Mouse (Mus musculus) left cerebral cortex, adult 2 months (tissue): ENCODE measurements around the gene Tspo2. TPM values are rescaled to one million over a fixed set of nuclear protein-coding genes. Genes with fewer than 3 reads are reported as not detected.

Experiments
- DNase-seq, 2 experiments: peaks; one replicate each; pipeline ENCODE4 v3.0.0; 2021 to 2022; ENCODE audit warnings: low spot score in 2 of 2, mixed read lengths in 1 of 2; ENCODE audit errors: extremely low spot score in 1 of 2
- H3K27ac ChIP-seq: fragments of 200-600 bp; 2 replicates; pipeline ENCODE4 v1.8.1; 2022
- H3K4me3 ChIP-seq: fragments of 200-600 bp; 2 replicates; pipeline ENCODE4 v1.8.1; 2022
- CTCF ChIP-seq: fragments of 200-600 bp; IDR thresholded peaks from 2 replicates; pipeline ENCODE4 v1.8.1; 2022; ENCODE audit warnings: antibody characterized with exemption, mild to moderate bottlenecking, moderate library complexity
- intact Hi-C: fragments of 180-260 bp; cut with DNase I; formaldehyde crosslinking; loops from one replicate; pipeline ENCODE4 v1.15.1; 2025
- total RNA-seq, 2 experiments: library from RNA; stranded (reverse); gene quantifications; 2 replicates each; pipeline ENCODE4 v1.2.3; 2021

Gene Tspo2
- total RNA-seq, 2 experiments from 2014 or later: not detected

DNA sequence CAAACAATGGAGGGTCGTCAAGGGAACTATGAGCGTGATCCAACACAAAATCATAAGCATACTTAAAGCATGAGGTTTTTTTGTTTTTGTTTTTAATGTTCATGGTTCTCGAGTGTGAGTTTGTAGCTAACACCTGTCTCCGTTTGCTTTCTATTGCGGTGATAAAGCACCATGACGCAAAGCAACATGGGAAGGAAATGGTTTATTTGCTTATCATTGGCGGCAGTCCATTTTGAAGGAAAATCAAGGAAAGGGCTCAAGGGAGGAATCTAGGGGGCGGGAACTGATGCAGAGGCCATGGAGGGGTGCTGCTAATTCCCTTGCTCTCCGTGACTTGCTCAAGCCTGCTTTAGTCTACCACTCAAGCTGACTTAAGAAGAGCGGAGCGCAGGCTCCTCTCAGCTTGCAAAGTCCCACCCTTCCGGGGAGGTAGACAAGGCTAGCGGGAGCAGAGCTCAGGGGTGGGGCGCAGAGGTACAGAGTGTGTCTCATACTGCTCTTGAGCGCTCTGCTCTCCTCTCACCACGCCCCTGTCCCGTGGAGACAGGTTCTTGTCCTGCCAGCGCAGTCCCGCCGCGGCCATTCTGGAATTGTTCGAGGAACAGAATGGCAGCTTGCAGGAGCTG lies 15.6 kb upstream of the Tspo2 start:
- no peak for TF ChIP-seq CTCF
- intact Hi-C loops: loop anchor here (1.0 to 5.0 kb wide), 4 partner anchors 135 to 935 kb away; partner anchors contain the start of gene Lrfn2
- DNase-seq: no peak
- no peak overlapping the region for H3K4me3 ChIP-seq
- no peak overlapping the region for H3K27ac ChIP-seq

DNA sequence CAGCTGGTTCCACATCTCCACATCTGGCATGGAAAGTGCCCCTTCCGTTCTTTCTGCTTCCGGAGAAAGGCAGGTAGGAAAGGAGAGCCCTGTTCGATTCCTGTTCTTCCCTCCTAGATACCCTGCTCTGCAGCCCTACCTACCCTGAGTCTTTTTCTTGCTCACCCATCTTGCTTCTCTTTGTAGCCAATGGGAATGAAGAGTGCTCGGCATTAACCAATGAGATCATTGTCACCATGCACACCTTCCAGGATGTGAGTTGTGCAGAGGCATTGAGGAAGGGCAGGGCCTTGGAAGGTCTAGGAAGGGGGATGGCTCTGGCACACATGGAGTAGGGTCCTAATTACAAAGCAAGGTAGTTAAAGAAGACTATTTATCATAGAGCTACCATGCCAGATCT lies 12.1 kb upstream of the Tspo2 start:
- no peak overlapping the region for H3K27ac ChIP-seq
- no peak for DNase-seq
- intact Hi-C loops: no loop called here
- no peak overlapping the region for H3K4me3 ChIP-seq
- TF ChIP-seq CTCF: no peak

DNA sequence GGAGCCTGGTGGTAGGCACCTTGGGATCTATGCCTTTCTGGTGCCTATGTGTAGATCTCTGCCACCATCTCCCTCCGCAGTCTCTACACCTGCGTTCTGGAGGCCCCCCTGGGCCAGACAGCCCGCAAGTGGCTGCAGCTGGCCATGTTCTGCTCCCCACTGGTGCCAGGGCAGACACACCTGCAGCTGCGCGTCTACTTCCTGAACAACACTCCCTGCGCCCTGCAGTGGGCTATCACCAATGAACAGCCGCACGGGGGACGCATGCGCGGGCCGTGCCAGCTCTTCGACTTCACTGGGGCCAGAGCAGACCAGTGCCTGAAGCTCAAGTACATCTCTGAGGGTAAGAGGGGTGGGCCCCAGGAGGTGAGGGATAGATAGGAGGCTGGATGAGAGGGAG lies 10.8 kb upstream of the Tspo2 start:
- H3K4me3 ChIP-seq: no peak overlapping the region
- no peak overlapping the region for H3K27ac ChIP-seq
- DNase-seq: no peak
- TF ChIP-seq CTCF: no peak
- intact Hi-C loops: no loop called here

DNA sequence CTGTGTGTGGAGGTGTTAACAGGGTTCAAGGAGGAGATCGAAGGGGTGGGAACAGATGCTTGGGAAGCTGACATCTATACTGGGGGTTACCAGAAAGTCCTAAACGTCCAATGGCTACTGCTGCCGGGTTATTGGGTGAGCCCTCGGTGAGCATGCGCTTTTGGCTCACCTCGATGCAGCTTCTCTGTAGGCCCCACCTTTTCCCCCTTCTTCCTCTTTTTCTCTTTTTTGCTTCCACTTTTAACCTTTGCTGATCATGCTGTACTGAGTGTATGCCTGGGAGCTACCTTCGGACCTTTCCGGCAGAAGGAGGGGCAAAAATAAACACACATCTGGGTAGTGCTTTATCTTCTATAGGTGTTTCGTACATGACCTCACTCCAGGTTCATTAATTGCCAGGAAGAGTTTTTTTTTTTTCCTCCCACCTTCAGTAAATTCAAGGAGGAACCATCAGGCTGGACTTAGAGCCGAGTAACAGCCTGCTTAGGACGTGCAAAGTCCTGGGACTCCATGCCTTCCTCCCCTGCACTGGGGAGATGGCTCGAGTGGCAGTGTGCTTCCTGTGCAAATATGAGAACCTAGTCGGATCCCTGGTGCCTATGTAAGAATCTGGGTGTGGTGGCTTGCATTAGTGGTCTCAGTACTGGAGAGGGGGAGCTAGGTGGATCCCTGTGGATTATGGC lies 6.8 kb upstream of the Tspo2 start:
- TF ChIP-seq CTCF: no peak
- no peak for DNase-seq
- intact Hi-C loops: no loop called here
- H3K4me3 ChIP-seq: no peak overlapping the region
- no peak overlapping the region for H3K27ac ChIP-seq

DNA sequence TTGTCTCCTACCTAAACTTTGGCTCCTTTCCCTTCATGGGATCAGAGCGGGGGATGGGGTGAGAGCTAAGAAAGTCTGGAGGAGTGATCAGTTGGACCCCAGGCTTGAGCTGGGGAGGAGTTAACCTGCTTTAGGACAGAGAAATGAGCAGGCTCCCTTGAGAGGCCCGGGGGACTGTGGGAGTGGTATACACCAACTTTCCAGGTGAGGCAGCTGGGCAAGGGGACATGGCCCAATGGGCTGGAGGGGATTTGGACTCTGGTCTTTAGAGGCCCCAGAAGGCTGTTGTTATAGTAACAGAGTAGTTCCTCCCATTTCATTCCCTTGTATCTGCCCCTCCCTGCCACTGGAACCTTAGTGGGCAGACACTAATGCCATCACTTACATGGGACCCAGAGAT lies 4.6 kb upstream of the Tspo2 start:
- no peak for TF ChIP-seq CTCF
- Histone ChIP-seq H3K27ac (no peak overlapping the region), H3K4me3 (no peak overlapping the region)
- DNase-seq: no peak
- intact Hi-C loops: no loop called here

DNA sequence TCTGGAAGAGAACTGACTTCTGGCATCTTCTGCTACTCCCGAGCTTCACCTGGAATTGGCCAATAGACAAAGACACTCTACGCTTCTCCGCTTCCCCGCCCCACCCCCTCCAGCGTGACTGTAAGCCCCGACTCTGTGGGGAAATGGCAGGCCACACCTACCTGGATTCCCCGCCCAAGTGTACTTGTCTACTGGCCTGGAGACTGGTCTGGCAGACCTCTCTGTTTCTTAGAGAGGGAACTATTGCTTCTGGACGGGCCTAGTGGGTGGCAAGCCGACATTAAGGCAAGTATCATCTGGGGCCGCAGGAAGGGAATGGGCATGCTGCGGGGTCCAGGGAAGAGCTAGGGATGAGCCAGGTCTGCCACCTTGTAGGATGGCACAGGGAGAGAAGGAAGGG lies 3.4 kb upstream of the Tspo2 start, which contains the start of gene Unc5cl:
Gene Unc5cl, plus strand, starts transcription at position 214 of the 400 bp plus-strand sequence.
- no peak for DNase-seq
- no peak for TF ChIP-seq CTCF
- H3K27ac ChIP-seq: no peak within 1 kb of the TSS
- no peak within 1 kb of the TSS for H3K4me3 ChIP-seq
- intact Hi-C loops: no loop called here

DNA sequence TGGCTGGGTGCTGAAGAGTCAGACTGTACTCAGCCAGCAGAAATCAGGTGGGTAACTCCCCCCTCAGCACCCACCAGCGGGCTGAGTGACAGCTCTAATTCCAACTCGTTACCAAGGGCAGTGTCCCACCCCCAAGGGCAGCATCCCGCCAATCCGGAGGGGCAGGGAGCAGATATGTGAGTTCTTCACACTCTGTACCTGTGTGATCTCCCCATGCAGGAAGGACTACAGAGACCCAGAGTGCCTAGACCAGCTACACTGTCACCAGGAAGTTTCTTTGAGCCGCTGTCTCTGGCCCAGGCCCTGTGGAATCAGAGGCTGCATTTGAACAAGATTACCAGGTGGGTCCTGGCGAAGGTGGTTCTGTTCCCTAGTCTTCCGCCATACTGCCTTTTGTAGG lies 2.9 kb upstream of the Tspo2 start:
- DNase-seq: no peak
- Histone ChIP-seq H3K4me3 (no peak overlapping the region), H3K27ac (no peak overlapping the region)
- intact Hi-C loops: no loop called here
- TF ChIP-seq CTCF: no peak

DNA sequence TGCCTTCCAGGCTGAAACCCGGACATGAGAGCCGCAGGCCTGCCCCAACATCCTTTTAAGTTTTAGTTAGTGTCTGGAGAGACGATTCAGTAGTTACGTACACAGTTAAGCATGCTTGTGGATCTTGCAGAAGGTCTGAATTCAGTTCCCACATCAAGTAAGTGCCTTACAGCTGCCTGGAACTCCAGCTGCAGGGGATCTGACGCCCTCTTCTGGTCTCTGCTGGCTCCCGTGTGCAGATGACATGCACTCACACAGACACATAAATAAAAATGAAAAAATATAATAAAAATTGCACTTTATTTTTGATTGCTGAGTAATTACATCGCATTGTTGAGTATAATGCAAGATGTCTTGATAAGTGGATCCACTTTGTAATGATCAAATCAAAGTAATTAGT lies 2.2 kb upstream of the Tspo2 start:
- intact Hi-C loops: no loop called here
- TF ChIP-seq CTCF: no peak; the same call in 1 of the 2 replicates
- Histone ChIP-seq H3K4me3 (no peak overlapping the region), H3K27ac (no peak overlapping the region)
- no peak for DNase-seq

DNA sequence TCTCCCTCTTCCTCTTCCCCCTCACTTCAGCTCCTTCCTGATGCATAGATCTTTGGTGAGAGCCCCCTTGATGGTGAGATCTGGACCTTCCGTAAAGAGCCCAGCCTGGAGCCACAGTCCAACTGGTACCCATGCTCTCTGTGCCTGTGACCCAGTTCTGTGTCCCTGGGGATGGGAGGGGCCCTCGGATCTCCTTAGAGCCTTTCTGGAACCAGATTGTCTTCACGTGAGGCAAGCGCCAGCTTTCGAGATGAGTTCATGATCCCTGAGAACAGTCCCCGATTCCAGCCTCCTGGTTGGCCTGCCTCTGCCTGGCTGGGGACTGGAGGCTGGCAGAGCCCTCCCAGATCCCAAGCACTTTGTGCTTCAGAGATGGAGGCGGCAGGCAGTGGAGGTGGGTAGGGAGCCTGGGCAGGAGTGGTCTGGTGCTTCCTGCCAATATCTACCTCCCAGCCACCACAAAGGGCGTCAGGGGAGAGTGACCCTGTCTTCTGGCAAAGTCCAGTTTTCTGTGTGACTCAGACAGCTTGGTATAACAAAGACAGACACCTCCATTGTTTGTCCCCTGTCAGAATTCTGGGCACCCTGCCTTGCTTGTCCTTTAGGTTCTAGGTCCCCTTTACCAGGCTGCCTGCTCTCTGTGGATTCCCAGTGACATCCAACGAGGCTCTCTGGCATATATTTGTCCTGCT lies 577 bp upstream of the Tspo2 start:
- TF ChIP-seq CTCF: no peak
- no peak overlapping the region for H3K27ac ChIP-seq
- intact Hi-C loops: no loop called here

DNA sequence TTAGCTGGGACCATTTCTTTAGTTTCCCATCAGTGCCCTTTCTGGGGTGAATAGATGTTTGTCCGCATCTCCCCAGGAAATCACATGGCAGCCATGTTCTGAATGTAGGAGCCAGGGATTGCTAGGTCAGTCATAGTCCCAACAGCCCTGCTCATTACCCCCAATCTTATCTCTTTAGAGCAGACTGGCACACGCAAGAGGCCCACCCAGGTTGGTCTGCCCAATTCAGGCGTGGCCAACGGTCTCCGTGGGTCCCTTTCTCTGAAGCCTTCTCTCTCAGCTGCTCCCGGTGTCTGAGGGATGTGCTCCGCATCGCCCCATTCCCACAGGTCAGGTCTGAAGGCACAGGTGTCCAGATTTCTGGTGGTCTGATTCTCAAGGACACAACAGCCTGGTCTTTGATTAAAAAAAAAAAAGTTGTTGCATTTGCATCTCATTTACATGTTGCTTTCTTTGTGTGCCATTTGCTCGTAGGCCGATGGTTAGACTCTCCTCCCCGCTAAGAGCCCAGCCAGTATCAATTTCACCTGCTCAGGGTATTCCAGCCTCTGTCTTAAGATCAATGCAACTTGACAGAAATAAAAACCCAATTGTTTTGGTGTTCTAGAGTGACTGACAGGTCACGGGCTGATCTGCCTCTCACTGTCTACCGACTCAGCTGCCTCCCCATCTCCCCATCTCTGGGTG lies 513 bp downstream of the Tspo2 start:
- no peak for DNase-seq
- intact Hi-C loops: no loop called here
- H3K27ac ChIP-seq: no peak overlapping the region
- no peak for TF ChIP-seq CTCF
- no peak overlapping the region for H3K4me3 ChIP-seq

More for the DNA sequence above, 577 bp upstream of the Tspo2 start:
- DNase-seq: no peak
- no peak overlapping the region for H3K4me3 ChIP-seq

DNA sequence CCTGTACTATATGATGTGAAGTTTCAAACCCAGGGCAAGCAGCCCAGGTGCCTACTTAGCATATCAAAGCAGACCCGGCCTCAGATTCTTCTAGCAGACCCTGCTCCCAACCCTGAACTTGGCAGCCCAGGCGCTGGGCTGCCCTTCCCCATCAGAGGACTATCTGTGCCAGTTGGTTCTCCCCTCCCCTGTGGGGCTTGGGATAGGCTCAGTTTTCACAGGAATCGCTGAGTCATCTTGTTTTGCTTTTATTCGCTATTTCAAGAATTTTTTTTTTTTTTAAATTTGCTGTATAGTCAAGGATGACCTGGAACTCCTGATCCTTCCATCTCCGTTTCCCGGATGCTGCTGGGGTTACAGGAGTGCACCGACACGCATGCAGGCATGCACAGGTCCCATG lies 3.6 kb downstream of the Tspo2 start:
- no peak for DNase-seq
- Histone ChIP-seq H3K27ac (no peak overlapping the region), H3K4me3 (no peak overlapping the region)
- TF ChIP-seq CTCF: no peak
- intact Hi-C loops: no loop called here

DNA sequence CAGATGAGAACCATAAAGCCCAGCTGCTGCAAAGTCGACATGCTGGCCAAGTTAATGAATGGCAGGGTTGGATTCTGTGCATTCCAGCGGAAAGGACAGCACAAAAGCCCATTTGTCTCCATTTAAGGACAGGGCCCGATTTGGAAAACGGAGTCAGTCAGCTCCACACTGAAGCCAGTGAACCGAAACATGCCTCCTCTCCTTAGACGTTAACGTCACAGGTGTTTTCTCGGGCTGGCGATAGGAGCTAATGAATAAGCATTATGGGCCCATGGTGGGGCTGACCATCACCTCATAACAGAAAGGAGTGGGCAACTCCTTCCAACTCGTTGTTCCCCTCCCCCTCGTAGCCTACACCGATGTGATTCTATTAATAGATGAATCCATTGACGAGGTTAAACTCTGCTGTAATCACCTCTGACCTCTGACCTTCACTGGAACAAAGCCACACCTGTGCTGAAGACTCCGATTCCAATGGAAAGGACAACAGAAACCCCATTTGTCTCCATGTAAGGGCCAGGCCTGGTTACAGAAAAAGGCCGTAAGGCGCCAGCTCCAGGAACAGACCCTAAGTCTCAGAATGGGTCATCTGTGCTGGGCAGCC lies 7.7 kb downstream of the Tspo2 start:
- DNase-seq: no peak
- no peak for TF ChIP-seq CTCF
- intact Hi-C loops: no loop called here
- Histone ChIP-seq H3K27ac (no peak overlapping the region), H3K4me3 (no peak overlapping the region)
